Mouse (Mus musculus): Measurements from ENCODE around the gene Sphkap.

DNA sequence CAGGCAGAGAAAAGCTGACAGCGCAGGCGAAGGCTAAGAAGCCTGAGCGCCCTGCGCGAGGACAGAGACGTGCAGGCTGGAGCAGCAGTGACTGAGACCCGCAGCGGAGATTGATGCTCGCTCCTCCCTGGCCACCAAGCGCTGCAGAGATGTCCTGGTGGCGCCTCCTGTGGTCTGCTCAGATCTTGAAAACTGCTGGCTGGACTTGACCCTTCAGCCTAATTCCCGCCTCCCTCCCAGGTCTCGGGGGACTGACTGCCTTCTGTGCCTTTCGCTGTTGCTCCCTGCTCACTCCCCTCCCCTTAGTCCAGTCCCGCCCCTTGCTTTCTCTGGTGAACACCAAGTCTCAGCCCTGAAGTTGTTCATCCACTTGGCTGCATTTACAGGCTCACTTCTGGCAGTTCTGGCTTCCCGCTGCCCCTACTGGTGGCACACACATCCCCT lies at the start of gene Sphkap:
- TF ChIP-seq CTCF (IDR thresholded peaks at IDR 0.05; ENCODE audit: borderline replicate concordance, extremely low read depth, insufficient read depth, insufficient read length), result peak; percentile 18; the same call in 1 of the 2 replicates
- TF ChIP-seq POLR2A (IDR thresholded peaks at IDR 0.05; ENCODE audit: borderline replicate concordance, extremely low read depth, insufficient read depth, insufficient read length, poor library complexity, severe bottlenecking), result no peak
